Mouse (Mus musculus): ENCODE results near the gene Hand2.

- TF ChIP-seq CTCF (conservative IDR thresholded peaks at IDR 0.05; ENCODE audit: low read length) (no peak), POU5F1 (IDR thresholded peaks at IDR 0.05; ENCODE audit: borderline replicate concordance, low read length) (no peak), NANOG (IDR thresholded peaks at IDR 0.05; ENCODE audit: borderline replicate concordance, low read length) (no peak)
Observed at GRCm38 (mm10) chr8:57348251-57348650, 27.5 kb downstream of the Hand2 start.

Measured in E14TG2a.4 (cell line).